Mouse (Mus musculus): ENCODE measurements at regions not wholly inside any gene's neighbourhood (a gene's known extent, or its start where the extent isn't known, plus 50 kb on each side); places are given as distances from the start of the nearest gene placed in this dataset.
A peak's percentile ranks its signal among the peaks of the same experiment; 100 is the strongest.

DNA sequence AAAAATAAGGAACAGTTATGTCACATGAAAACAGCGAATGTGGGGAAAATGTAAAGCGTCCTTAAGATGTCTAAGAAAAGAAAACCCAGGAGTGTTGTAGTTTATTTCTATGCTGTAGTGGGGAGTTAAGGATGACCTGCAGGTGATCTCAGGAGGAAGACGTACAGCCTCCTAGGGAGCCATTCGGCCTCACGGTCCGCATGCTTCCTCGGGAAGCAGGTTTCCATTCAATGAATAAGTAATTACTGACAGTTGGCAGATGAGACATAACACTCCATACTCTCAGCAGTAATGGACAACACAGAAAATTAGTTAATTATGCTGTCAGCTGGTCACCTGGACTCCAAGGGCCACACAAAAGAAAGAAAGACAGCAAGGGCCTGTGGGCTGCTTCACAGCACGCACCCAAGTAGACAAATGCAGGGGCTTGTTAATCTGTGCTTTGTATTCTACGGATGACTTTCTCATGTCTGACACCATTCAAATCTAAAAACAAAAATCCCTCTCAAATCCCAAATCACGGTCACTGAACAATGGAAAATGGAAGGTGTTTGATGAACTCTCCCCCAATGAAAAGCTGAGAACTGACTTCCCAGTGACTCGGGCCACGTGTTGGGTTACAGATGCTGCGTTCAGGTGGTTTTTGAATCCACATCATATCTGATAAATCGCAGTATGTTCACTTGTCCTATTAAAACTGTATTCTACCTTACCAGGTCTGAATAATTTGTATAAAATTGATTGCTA lies 193.5 kb downstream of the Gm11361 start:
- DNase-seq, result no peak

GRCm38 (mm10) chr13:28449026-28449425 lies 191.7 kb downstream of the Gm11361 start:
- DNase-seq, result no peak

GRCm38 (mm10) chr13:28442250-28442649 lies 184.9 kb downstream of the Gm11361 start:
- DNase-seq, result no peak

GRCm38 (mm10) chr13:28433445-28433844 lies 176.1 kb downstream of the Gm11361 start:
- DNase-seq, result no peak

DNA sequence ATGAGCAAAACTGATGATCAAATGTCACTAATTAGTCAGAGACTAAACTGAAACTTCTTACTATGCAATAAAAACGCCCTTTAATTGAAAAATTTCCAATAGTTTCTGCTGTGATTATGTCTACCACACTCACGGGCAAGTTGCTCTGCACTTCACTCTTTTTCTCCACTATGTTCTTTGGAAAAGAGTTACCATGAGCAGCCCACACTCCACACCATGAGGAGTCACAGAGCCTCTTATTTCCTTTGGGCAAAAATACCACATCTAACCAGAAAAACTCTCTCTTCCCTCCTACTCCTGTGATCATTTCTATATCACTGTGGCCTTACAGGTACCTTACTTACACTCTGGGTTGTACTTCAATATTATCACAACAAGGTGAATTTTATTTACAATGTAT lies 174.7 kb downstream of the Gm11361 start:
- DNase-seq, result no peak

DNA sequence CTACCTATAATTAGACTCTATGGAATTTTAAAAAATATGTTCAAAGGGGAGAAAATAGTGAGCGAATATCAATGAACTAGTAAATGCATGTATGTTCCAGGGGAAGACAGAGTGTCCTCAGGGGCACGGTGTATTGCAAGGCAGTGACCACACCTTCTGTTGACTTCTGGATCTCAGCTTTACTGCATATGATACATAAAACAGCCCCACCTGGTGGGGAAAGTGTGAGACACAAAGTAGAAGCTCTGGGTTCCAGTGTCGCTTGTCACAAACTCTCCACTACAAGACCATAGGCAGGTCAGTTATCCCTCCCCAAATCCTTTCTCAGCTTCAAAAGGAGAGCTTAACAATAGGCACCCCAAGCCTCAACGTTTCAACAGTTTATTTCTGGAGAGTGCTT lies 168.8 kb downstream of the Gm11361 start:
- DNase-seq, result no peak

DNA sequence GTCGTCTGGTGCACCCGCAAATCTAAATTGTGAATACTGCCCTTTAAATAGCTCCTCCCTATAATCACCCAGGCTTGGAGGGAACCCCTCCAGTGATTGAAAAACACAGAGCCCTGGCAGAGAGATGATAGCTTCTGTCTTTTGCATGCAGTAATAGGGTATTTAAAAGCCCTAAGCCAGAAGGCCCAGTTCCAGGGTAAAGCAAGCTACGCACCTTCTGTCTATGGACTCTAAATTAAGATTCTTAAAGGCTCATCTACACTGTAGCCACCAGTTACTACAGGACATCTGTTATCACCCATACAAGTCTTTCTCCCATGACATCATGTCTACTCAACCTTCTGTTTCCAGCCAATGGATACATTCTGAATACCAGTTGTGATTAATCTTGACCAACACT lies 167.8 kb downstream of the Gm11361 start:
- DNase-seq, result no peak

DNA sequence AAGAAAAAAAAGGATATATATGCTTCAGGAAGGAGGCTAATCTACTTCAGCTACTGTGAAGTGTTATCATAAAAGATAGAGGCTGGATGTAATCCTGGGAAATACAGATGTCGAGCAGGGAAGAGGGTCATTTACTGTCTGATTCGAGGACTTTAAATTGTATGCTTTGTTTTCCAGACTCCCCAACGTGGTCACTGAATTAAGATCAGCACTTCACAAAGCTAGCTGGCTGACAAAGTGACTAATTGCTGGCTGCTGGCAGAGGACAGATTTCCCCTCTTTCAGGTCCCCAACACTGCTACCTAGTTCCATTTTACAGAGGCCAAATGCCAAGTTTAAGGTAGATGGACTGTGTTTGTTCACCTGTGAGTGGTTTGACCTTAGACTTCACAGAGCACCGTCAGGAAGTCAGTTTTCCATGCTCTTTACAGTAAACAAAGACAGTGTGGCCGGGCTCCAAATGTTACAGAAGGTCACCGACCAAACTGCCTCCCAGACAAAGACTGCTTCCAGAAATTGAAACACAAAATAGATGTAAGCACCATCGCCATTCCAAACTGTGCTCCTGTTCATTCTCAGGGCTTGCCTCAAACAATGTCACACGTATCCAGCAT lies 167.2 kb downstream of the Gm11361 start:
- DNase-seq, result no peak

GRCm38 (mm10) chr13:28421309-28421708 lies 164.0 kb downstream of the Gm11361 start:
- DNase-seq, result no peak

GRCm38 (mm10) chr13:28420636-28421035 lies 163.3 kb downstream of the Gm11361 start:
- no peak for DNase-seq

DNA sequence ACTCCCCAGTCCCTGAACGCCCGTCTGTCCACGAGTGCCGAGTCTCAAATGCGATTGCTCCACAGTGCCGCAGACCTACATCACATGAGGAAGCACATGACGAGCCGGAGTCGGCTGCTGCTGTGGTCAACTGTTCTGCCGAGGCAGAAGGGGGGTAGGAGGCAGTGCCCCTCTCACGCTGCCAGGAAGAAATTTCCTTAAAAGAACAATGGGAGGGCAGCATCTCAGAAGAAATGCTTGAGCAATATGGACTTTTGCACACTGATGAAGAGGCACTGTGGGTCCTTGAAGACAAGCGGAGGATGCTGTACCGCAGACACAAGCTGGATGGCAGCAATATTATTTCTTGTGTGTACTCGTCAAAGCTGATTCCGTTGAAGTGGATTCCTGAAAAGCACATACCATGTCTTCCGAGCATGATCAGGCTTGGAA lies 162.6 kb downstream of the Gm11361 start:
- DNase-seq, result peak; percentile 45

DNA sequence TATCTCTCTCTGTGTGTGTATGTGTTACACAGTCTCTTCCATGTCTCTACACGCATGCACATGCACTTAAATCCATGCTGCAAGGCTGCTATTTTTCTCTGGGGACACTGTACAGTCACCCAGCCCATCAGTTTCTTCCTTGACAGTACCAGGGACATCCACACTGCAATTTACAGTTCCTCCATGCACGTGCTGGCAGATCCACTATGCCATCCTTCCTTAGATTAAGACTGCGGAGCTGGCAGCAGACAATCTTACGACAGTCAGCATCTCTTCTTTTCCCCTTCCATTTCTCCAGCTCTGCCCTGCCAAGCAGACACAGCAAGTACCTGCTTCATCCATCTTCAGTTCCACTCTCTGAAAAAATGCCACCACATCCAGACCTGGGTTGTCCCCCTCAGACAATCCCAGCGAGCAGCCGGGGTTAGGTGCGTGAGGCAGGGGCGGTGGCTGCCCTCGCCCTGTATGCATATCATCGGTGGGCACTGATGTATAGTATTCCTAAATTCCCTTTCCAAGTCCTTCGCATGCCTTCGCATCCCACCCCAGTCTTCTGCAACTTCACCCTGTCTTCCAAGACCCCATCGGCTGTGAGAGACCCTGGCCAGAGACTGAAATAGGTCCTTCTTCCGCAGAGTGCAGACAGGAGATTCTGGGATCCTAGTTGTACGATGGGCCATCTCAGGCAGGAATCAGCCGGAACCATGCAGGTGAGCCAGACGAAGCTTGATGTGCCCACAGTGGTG lies 161.8 kb downstream of the Gm11361 start:
- DNase-seq, result peak; percentile 6

DNA sequence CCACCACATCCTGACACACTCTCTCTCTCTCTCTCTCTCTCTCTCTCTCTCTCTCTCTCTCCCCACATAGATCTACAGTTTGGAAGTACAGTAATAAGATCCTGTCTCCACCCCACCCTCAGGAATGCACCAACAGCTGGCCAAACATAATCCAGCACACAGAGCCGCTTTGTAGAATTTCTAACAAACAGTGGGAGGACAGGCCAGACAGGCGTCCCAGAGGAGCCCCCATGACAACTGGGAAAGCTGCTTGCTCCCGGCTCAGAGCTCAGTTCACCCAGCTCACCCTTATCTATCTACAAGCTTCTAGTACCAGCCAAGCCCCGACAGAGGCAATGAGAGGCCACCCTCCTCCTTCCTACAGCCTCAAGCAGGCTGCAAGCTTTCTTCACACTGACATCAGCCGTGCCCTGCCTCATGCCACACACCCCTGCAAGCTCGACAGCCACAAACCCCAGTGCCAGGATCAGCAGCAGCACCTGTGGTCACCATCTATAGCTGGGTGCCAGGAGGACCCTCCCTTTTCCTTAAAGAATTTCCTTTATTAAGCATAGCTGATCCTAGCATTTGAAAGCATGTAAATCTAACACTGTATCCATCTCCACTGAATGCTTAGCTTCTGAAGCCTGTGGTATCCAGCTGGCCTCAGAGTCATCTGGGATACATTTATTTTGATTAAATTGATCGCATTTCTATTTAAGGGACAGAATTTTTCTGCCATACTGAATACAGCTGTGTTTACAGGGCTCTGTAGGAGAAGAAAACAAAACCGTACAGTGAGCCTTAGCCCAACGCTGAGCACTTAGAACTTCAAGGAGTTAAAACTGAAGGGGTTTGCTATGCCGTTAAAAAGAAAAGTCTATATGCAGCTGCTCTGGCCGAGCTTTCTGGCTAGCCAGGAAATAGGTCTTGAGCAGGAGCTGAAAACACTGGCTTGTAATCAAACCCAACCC lies 160.9 kb downstream of the Gm11361 start:
- peak; percentile 50 for DNase-seq

DNA sequence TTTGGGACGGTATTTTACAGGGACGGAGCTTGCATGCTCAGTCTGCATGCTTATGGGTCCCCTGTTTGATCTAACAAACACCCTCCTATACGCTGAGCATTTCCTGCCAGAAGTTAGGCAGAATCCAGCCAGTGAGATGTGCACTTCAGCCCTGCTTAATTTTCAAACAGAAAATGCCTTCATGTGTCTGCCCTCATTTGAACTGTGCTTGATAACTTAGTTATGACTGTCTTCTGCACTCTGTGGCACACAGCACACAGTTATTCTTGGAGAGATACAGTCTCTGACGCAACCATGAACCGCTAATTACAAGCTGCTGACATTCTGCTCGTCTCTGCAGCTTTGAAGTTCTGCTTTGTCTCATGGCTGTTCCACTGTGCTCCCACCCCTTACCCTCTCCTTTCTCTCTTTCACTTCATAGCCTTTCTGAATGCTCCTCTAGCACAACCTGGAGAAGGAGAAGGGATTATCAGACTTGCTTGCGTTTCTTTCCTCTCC lies 160.2 kb downstream of the Gm11361 start:
- DNase-seq, result peak; percentile 21

DNA sequence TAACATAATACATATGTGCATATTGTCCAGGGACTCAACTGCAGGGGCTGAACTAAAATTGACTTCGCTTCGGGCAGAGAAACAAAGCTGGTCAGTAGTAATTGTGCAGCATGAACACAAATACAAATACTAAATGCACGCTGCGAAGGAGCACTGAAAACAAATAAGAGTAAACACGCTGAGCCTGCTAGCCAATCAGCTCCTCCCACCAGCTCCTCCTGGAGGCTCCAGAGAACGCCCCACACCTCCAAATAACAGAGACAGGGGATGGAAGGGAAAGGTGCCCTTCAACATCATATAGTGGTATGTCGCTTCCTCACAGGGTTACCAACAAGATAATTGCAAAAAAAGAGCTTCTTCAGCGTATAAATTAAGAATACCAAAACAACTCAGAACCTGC lies 159.6 kb downstream of the Gm11361 start:
- no peak for DNase-seq

DNA sequence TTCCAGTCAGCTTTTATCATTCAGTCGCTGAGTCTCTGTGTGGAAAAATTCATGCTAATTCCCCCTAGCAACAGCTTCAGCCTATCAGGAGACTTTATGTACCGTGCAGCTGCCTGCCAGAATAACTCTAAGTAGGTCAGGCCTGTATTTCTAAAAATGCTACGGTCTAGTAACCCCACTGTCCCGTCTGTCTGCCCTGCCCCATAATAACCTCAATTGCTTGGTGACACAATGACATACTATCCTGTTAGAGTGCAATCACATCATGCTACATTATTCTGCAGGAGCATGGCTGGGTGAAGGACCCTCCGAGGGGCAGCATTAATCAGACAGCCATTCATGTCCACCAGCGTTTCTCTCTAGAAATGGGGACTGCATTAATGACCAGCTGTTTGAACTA lies 158.9 kb downstream of the Gm11361 start:
- peak; percentile 16 for DNase-seq

GRCm38 (mm10) chr13:28415769-28416168 lies 158.4 kb downstream of the Gm11361 start:
- no peak for DNase-seq

DNA sequence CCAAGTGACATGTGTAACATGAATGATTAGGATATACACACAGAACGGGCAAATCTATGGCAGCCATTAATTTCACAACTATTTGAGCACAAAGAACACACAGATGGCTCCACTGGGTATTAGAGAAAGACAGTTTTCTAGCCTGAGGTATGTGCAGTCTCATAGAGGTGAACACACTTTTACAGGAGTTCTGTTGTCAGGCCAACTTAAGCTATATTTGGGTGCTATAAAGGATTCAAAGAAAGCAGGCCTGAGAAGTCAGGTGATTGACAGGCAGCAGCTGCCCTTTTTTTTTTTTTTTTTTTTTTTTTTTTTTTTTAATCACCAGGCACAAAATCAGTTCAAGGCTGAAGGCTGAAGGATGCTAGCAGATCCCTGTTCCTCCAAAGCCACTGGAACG lies 153.0 kb downstream of the Gm11361 start:
- DNase-seq, result no peak

- DNase-seq, result no peak
Observed at GRCm38 (mm10) chr13:28409609-28409902, 152.2 kb downstream of the Gm11361 start.

GRCm38 (mm10) chr13:28408868-28409608 lies 151.7 kb downstream of the Gm11361 start:
- no peak for DNase-seq

- DNase-seq, result no peak
Observed at GRCm38 (mm10) chr13:28400459-28400858, 143.1 kb downstream of the Gm11361 start.

Data from gastrocnemius, postnatal 25 days (tissue).